Mouse (Mus musculus) E14TG2a.4 (cell line): Measurements from ENCODE around the gene Pcsk2.

Source experiments
- H3K27me3 ChIP-seq: 2 replicates; pipeline ENCODE4 v1.6.1; 2014; ENCODE audit warnings: low read length, control low read depth; ENCODE audit not compliant: insufficient read depth
- H3K36me3 ChIP-seq: 2 replicates; pipeline ENCODE4 v1.6.1; 2014; ENCODE audit warnings: low read length, control low read depth; ENCODE audit not compliant: insufficient read depth
- H3K4me1 ChIP-seq: replicated peaks from 2 replicates; pipeline ENCODE4 v1.6.1; 2014; ENCODE audit warnings: low read depth, low read length, control low read depth
- H3K4me3 ChIP-seq: replicated peaks from 2 replicates; pipeline ENCODE4 v1.5.1; 2014; ENCODE audit warnings: mild to moderate bottlenecking, low read length
- H3K9me3 ChIP-seq: 2 replicates; pipeline ENCODE4 v1.6.1; 2014; ENCODE audit warnings: low read length, control low read depth
- CTCF ChIP-seq: conservative IDR thresholded peaks from 2 replicates; pipeline ENCODE4 v1.5.1; 2014; ENCODE audit warnings: low read length
- NANOG ChIP-seq: IDR thresholded peaks from 2 replicates; pipeline ENCODE4 v1.6.1; 2014; ENCODE audit warnings: borderline replicate concordance, low read length, mixed read lengths
- POU5F1 ChIP-seq: IDR thresholded peaks from 2 replicates; pipeline ENCODE4 v1.6.1; 2014; ENCODE audit warnings: low read length, borderline replicate concordance

The Pcsk2 gene

DNA sequence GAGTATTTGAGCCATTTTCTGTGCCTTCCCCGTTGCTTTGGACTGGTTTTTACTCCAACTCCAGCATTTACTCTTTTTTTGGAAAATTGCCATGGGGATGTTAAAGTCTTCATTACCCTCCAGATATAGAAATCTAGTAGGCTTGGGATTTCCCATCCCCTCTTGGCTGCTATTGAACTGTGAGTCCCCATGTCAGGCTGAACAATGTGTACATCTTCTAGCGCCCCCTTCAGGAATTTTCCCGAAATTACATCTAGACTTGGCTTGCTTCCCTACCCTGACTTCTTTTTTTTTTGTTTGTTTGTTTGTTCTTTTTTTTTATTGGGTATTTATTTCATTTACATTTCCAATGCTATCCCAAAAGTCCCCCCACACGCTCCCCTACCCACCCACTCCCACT is 163.3 kb downstream of the Pcsk2 start:
- Histone ChIP-seq H3K4me3 (no peak overlapping the region), H3K36me3 (no peaks in the 10 kb centered on the region), H3K4me1 (peaks cover 9% of the 10 kb centered on the region), H3K9me3 (peaks cover 5% of the 10 kb centered on the region; the same call in 1 of the 2 replicates), H3K27me3 (no peaks in the 10 kb centered on the region)
- TF ChIP-seq NANOG (no peak), POU5F1 (no peak), CTCF (peak; percentile 56)

DNA sequence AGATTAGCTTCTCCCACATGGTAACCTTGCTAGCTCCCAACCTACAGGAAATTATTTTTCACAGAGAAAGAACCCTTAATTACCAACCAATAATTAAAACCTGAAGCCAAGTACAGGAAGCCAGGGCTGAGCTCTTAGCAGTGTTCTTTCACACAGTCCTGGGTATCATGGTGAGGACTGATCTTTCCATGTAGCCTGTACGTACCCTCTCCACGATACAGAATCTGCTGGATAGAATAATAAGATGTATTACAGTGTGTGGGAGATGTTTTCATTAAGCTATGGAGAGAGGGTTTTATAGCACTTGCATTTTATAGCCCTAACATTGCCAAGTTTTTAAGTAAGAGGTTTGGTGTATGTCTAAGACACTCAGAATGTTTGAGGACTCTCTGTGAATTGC is 164.0 kb downstream of the Pcsk2 start:
- no peak for TF ChIP-seq CTCF
- TF ChIP-seq NANOG: no peak
- no peak for TF ChIP-seq POU5F1
- no peak overlapping the region for H3K4me3 ChIP-seq
- no peaks in the 10 kb centered on the region for H3K36me3 ChIP-seq
- H3K27me3 ChIP-seq: no peaks in the 10 kb centered on the region
- H3K9me3 ChIP-seq: peaks cover 5% of the 10 kb centered on the region; the same call in 1 of the 2 replicates
- H3K4me1 ChIP-seq: peaks cover 14% of the 10 kb centered on the region

DNA sequence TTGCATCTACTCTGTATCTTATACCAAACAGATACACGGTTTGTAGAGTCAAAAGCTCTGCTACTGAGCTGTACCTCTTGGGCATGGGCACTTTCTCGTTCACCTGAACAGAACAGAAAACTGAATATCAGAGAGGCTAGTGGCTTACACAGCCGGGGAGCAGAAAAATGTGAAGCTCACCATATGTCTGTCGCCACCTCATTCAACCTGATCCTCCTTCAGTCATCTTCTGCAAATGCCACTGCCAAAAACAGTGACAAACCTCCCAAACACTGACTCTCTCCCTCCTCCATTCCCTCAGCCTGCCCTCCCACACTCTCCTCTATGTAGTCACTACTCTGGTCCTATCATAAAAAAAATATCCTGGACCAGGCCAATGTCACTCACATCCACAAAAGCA is 165.9 kb downstream of the Pcsk2 start:
- Histone ChIP-seq H3K27me3 (no peaks in the 10 kb centered on the region), H3K4me1 (peaks cover 14% of the 10 kb centered on the region), H3K9me3 (peaks cover 5% of the 10 kb centered on the region; the same call in 1 of the 2 replicates), H3K4me3 (no peak overlapping the region), H3K36me3 (no peaks in the 10 kb centered on the region)
- TF ChIP-seq POU5F1 (no peak), CTCF (no peak), NANOG (no peak)

DNA sequence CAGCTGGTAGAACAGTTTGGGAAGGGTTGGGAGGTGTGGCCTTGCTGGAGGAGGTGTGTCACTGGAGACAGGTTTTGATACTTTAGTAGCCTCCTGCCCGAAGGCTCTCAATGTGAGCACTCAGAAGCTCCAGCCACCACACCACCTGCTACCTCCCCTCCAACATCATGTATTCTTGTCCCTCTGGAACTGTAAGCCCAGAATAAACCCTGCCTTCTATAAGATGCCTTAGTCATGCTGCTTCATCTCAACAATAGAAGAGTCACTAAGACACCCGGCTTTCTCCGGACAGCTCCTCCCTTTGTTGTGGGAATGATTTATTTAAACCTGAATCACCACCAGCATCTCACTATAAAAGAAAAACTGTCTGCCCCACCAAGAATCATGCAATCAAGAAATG is 166.9 kb downstream of the Pcsk2 start:
- Histone ChIP-seq H3K36me3 (no peaks in the 10 kb centered on the region), H3K9me3 (peaks cover 5% of the 10 kb centered on the region; the same call in 1 of the 2 replicates), H3K4me1 (peaks cover 14% of the 10 kb centered on the region), H3K27me3 (no peaks in the 10 kb centered on the region), H3K4me3 (no peak overlapping the region)
- TF ChIP-seq CTCF (no peak), NANOG (no peak), POU5F1 (no peak)

DNA sequence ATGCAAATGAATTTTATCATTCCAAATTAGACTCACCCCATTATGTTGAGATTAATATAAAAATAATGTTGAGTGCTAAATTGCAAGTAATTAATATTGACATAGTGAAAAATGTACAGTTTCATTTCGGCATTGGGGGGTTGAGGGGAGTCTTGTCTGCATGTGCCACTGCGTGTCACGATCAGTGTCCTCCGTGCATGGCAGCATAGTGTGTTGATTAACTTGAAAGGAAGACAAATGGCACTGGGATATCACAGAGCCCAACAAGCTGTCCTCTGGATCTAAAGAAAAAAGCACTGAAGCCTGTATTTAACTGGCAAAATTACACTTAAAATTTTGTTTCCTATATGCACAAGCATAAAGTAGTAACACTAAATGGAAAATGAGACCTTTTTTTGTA is 167.9 kb downstream of the Pcsk2 start:
- Histone ChIP-seq H3K9me3 (peaks cover 5% of the 10 kb centered on the region; the same call in 1 of the 2 replicates), H3K36me3 (no peaks in the 10 kb centered on the region), H3K4me1 (peaks cover 14% of the 10 kb centered on the region), H3K27me3 (no peaks in the 10 kb centered on the region), H3K4me3 (no peak overlapping the region)
- TF ChIP-seq NANOG: no peak
- no peak for TF ChIP-seq POU5F1
- TF ChIP-seq CTCF: no peak

DNA sequence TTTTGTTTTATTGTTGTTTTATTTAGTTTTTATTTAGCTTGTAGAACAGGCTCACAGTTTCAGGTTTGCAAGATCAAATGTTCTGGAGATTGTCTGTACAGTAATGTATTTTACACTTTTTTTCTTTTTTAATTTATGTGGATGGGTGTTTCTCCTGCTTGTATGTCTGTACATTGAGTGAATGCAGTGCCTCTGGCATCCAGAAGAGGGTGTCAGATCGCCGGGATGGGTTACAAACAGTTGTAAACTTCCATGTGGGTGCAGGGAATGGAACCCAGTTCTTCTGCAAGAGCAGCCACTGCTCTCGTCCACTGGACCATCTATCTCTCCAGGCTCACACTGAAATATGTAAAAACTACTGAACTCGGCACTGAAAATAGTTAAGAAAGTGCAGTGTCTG is 169.2 kb downstream of the Pcsk2 start:
- H3K4me3 ChIP-seq: no peak overlapping the region
- no peaks in the 10 kb centered on the region for H3K27me3 ChIP-seq
- H3K9me3 ChIP-seq: peaks cover 5% of the 10 kb centered on the region; the same call in 1 of the 2 replicates
- TF ChIP-seq NANOG: no peak
- TF ChIP-seq CTCF: peak; percentile 65
- no peaks in the 10 kb centered on the region for H3K36me3 ChIP-seq
- H3K4me1 ChIP-seq: peaks cover 14% of the 10 kb centered on the region

DNA sequence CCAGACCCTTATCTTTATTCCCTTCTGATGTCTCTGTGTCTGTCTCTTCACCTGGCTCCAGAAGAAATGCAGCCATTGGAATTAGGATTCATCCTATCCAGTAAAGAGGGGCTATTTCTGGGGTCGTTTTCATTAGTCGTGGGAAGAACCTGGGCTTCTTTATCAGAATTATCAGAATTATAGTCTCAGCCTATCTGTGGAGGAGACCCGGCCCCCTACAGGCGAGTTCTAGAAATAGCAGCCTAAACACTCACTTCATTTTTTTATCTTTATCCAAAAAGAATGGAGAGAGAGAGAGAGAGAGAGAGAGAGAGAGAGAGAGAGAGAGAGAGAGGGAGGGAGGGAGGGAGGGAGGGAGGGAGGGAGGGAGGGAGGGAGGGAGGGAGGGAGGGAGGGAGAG is 177.3 kb downstream of the Pcsk2 start:
- peaks cover 5% of the 10 kb centered on the region for H3K9me3 ChIP-seq
- H3K4me1 ChIP-seq: peaks cover 10% of the 10 kb centered on the region; the same call in 1 of the 2 replicates
- H3K27me3 ChIP-seq: no peaks in the 10 kb centered on the region
- no peaks in the 10 kb centered on the region for H3K36me3 ChIP-seq
- H3K4me3 ChIP-seq: no peak overlapping the region
- TF ChIP-seq CTCF: peak; percentile 40
- TF ChIP-seq POU5F1: no peak

DNA sequence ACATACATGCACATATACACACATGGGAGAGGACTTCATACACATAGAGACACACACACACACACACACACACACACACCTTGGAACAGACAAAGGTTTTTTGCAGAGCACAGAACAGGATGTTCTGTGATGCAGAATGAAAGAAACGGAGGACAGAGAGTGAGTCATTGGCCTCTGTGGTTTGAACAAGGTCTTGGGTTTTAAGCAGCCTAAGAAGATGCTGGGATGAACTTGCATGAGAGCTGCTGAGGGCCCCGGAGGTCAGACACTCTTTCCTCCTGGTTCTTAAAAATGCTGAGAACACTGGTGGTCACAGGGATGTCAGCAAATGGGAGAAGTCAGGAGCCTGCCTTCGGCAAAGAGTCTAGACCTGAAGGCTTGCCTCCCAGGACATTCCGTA is 178.1 kb downstream of the Pcsk2 start:
- no peaks in the 10 kb centered on the region for H3K27me3 ChIP-seq
- H3K9me3 ChIP-seq: peaks cover 5% of the 10 kb centered on the region
- TF ChIP-seq POU5F1: no peak
- no peak for TF ChIP-seq NANOG
- no peak for TF ChIP-seq CTCF
- no peaks in the 10 kb centered on the region for H3K36me3 ChIP-seq
- H3K4me3 ChIP-seq: no peak overlapping the region
- peaks cover 10% of the 10 kb centered on the region; the same call in 1 of the 2 replicates for H3K4me1 ChIP-seq

DNA sequence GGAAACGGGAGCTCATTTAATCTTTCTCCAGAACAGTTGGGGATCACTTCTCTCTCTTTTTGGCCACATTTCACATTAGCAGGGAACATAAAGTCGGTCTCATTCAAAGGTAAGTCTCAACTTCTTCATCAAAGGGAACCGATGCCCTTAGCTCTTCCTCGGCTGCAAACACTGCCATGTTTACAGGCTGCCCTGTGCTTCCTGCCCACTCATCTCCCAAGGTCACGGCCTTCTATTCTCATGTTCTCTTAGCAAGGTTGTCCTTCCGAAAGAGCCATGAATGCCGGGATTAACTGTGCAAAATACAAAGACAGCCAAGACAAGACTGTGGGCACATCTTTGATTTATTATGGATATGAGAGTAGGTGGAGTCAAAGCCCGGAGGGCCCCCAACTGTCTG is 178.8 kb downstream of the Pcsk2 start:
- Histone ChIP-seq H3K9me3 (peaks cover 5% of the 10 kb centered on the region), H3K4me1 (peaks cover 10% of the 10 kb centered on the region; the same call in 1 of the 2 replicates), H3K36me3 (no peaks in the 10 kb centered on the region), H3K4me3 (no peak overlapping the region), H3K27me3 (no peaks in the 10 kb centered on the region)
- TF ChIP-seq NANOG (no peak), POU5F1 (no peak), CTCF (no peak)
